In the genomic region with DNA sequence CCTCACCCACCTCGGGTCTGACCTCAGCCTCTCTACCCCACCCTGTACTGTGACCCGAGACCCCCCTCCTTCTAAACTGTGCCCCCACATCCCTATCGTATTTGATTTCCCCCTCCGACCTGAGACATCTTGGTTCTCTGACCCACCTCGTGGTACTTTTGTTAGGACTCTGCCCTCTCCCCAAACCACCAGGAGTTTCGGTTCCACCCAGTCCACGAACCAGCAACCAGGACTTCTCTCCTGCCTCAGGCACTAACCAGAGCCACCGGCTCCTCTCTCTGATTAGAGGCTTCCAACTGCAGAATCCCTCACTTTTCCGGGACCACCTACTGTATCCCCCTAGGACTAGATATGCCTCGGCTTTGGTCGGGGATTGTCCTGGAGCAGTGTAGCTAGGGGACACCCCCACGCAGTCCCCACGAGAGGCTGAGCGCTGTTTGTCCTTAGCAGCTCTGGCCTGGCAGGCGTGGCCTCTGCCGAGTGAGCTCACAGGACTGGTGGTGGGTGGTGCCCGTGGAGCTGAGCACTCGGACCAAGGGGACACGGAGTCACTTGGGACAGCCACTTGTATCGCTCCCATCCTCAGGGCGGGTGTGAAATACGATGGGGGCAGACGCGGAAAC, we compare ENCODE assay signal across 9 mouse cellular contexts. TPM values are rescaled to one million over a fixed set of nuclear protein-coding genes. Genes with fewer than 3 reads are reported as not detected.
A peak's percentile ranks its signal among the peaks of the same experiment; 100 is the strongest.
DNase-seq lines count a peak whose midpoint lies in the region; ATAC-seq lines count a peak whose summit lies in the region.
"Had no signal": no experiment of that assay in that cellular context is flagged by ENCODE, and none has a peak within 500 bp of the region (broad histone marks: within the 10 kb centered on the region; RNA-seq: fewer than 3 reads in every experiment).

No protein-coding gene starts in this region.

- WGBS in liver, embryonic 11.5 days: 13% methylated on average over 24 of the region's 24 CpGs
- WGBS in heart, embryonic 15.5 days: 7% methylated on average over 24 of the region's 24 CpGs
- 10% methylated on average over 24 of the region's 24 CpGs for WGBS in liver, embryonic 12.5 days (ENCODE audit: insufficient replicate concordance)
- 8% methylated on average over 24 of the region's 24 CpGs for WGBS in neural tube, embryonic 14.5 days

- no peaks in the 10 kb centered on the region for H3K9me3 ChIP-seq in liver, embryonic 11.5 days (ENCODE audit: control insufficient read depth, low read length)
- no peaks in the 10 kb centered on the region for H3K9me3 ChIP-seq in heart, embryonic 15.5 days (replicated peaks)
- H3K9me3 ChIP-seq in liver, embryonic 12.5 days (replicated peaks): no peaks in the 10 kb centered on the region
- no peaks in the 10 kb centered on the region for H3K9me3 ChIP-seq in neural tube, embryonic 14.5 days (ENCODE audit: control insufficient read depth, low read length)

- no peak for ATAC-seq in liver, embryonic 11.5 days (replicated peaks; ENCODE audit: low FRiP score)
- ATAC-seq in heart, embryonic 15.5 days (replicated peaks; ENCODE audit: insufficient number of reproducible peaks, insufficient read depth, low FRiP score, low read depth): no peak
- no peak for ATAC-seq in liver, embryonic 12.5 days
- ATAC-seq in neural tube, embryonic 14.5 days (ENCODE audit: low read depth): no peak

- peaks cover 2% of the 10 kb centered on the region; the same call in 1 of the 2 replicates for H3K36me3 ChIP-seq in liver, embryonic 11.5 days (ENCODE audit: control insufficient read depth, insufficient read depth, low read length)
- H3K36me3 ChIP-seq in heart, embryonic 15.5 days: peaks cover 7% of the 10 kb centered on the region; the same call in 1 of the 2 replicates
- peaks cover 13% of the 10 kb centered on the region for H3K36me3 ChIP-seq in liver, embryonic 12.5 days
- no peaks in the 10 kb centered on the region for H3K36me3 ChIP-seq in neural tube, embryonic 14.5 days (ENCODE audit: control insufficient read depth, insufficient read depth, low read length)

- peak overlapping the region; percentile 26 for H3K4me2 ChIP-seq in liver, embryonic 11.5 days
- peak overlapping the region; percentile 63 for H3K4me2 ChIP-seq in heart, embryonic 15.5 days
- peak overlapping the region; percentile 27 for H3K4me2 ChIP-seq in liver, embryonic 12.5 days
- H3K4me2 ChIP-seq in neural tube, embryonic 14.5 days (ENCODE audit: low read depth, low read length): peak overlapping the region; percentile 36; the same call in 1 of the 2 replicates

- H3K4me3 ChIP-seq in liver, embryonic 11.5 days (ENCODE audit: low read depth, low read length): peak overlapping the region; percentile 27
- H3K4me3 ChIP-seq in heart, embryonic 15.5 days: peak overlapping the region; percentile 37
- peak overlapping the region; percentile 29; the same call in 1 of the 2 replicates for H3K4me3 ChIP-seq in liver, embryonic 12.5 days
- peak overlapping the region; percentile 22; the same call in 1 of the 2 replicates for H3K4me3 ChIP-seq in neural tube, embryonic 14.5 days (ENCODE audit: low read depth, low read length)

- peaks cover 78% of the 10 kb centered on the region for H3K27me3 ChIP-seq in liver, embryonic 11.5 days (replicated peaks; ENCODE audit: control insufficient read depth, insufficient read depth, low read length)
- peaks cover 75% of the 10 kb centered on the region for H3K27me3 ChIP-seq in heart, embryonic 15.5 days
- H3K27me3 ChIP-seq in liver, embryonic 12.5 days (replicated peaks): peaks cover 82% of the 10 kb centered on the region
- peaks cover 58% of the 10 kb centered on the region for H3K27me3 ChIP-seq in neural tube, embryonic 14.5 days (ENCODE audit: control insufficient read depth, insufficient read depth, low read length)

- no peak overlapping the region for H3K9ac ChIP-seq in liver, embryonic 11.5 days (ENCODE audit: low read depth, low read length)
- peak overlapping the region; percentile 6; the same call in 1 of the 2 replicates for H3K9ac ChIP-seq in heart, embryonic 15.5 days
- no peak overlapping the region for H3K9ac ChIP-seq in liver, embryonic 12.5 days
- H3K9ac ChIP-seq in neural tube, embryonic 14.5 days (replicated peaks; ENCODE audit: low read depth, low read length): no peak overlapping the region

- DNase-seq in liver, embryonic 11.5 days (ENCODE audit: low spot score): peak; percentile 45
- no peak for DNase-seq in liver
- no peak for DNase-seq in thymus, postnatal 36 days
- no peak for DNase-seq in right cerebral cortex, postnatal 4 days
- no peak for DNase-seq in urinary bladder, postnatal 25 days (ENCODE audit: low spot score)

- H3K4me1 ChIP-seq in liver, embryonic 11.5 days (replicated peaks; ENCODE audit: control insufficient read depth, insufficient read depth, low read length): peaks cover 11% of the 10 kb centered on the region
- H3K4me1 ChIP-seq in heart, embryonic 15.5 days (replicated peaks): peaks cover 42% of the 10 kb centered on the region
- peaks cover 21% of the 10 kb centered on the region for H3K4me1 ChIP-seq in liver, embryonic 12.5 days
- peaks cover 13% of the 10 kb centered on the region for H3K4me1 ChIP-seq in neural tube, embryonic 14.5 days (ENCODE audit: control insufficient read depth, insufficient read depth, low read length)

- no peak overlapping the region for H3K27ac ChIP-seq in liver, embryonic 11.5 days (ENCODE audit: low read depth, low read length)
- H3K27ac ChIP-seq in heart, embryonic 15.5 days: no peak overlapping the region
- no peak overlapping the region for H3K27ac ChIP-seq in liver, embryonic 12.5 days
- no peak overlapping the region for H3K27ac ChIP-seq in neural tube, embryonic 14.5 days (ENCODE audit: low read depth, low read length)
- H3K27ac ChIP-seq: macrophage had no signal

RNA-seq across cellular contexts. Expression of a gene that starts 0.9 kb away (rescaled TPM):
- polyA plus RNA-seq in liver, embryonic 11.5 days (2014; fragmentation: Nextera tagmentation; extraction: Ambion mirVana): 0.48 and 0.56 TPM in 2 replicates
- polyA plus RNA-seq in heart, embryonic 15.5 days (2015; fragmentation: Nextera tagmentation; extraction: Ambion mirVana): 0.37 and 0.75 TPM in 2 replicates
- polyA plus RNA-seq in liver, embryonic 12.5 days (2016; fragmentation: Nextera tagmentation; extraction: Ambion mirVana): 0.14 and 0.33 TPM in 2 replicates
- polyA plus RNA-seq in neural tube, embryonic 14.5 days (2014; fragmentation: Nextera tagmentation; extraction: Ambion mirVana): 3.5 and 4.3 TPM in 2 replicates
- polyA plus RNA-seq: macrophage had no signal

RNA-seq across cellular contexts. Expression of a gene that starts 13.6 kb away (rescaled TPM):
- polyA plus RNA-seq in liver, embryonic 11.5 days (2014; fragmentation: Nextera tagmentation; extraction: Ambion mirVana): 4.5 and 5.2 TPM in 2 replicates
- polyA plus RNA-seq in heart, embryonic 15.5 days (2015; fragmentation: Nextera tagmentation; extraction: Ambion mirVana): 1.5 and 1.8 TPM in 2 replicates
- polyA plus RNA-seq in liver, embryonic 12.5 days (2016; fragmentation: Nextera tagmentation; extraction: Ambion mirVana): 3.8 and 4.5 TPM in 2 replicates
- polyA plus RNA-seq in neural tube, embryonic 14.5 days (2014; fragmentation: Nextera tagmentation; extraction: Ambion mirVana): 4.1 and 4.3 TPM in 2 replicates

RNA-seq across cellular contexts. Expression of a gene that starts 14.0 kb away (rescaled TPM):
- polyA plus RNA-seq in liver, embryonic 11.5 days (2014; fragmentation: Nextera tagmentation; extraction: Ambion mirVana): 145 and 159 TPM in 2 replicates
- 316 and 390 TPM in 2 replicates for polyA plus RNA-seq in heart, embryonic 15.5 days (2015; fragmentation: Nextera tagmentation; extraction: Ambion mirVana)
- polyA plus RNA-seq in liver, embryonic 12.5 days (2016; fragmentation: Nextera tagmentation; extraction: Ambion mirVana): 121 and 122 TPM in 2 replicates
- polyA plus RNA-seq in neural tube, embryonic 14.5 days (2014; fragmentation: Nextera tagmentation; extraction: Ambion mirVana): 176 and 194 TPM in 2 replicates

RNA-seq across cellular contexts. Expression of a gene that starts 14.2 kb away (rescaled TPM):
- polyA plus RNA-seq in liver, embryonic 11.5 days (2014; fragmentation: Nextera tagmentation; extraction: Ambion mirVana): 1.7 and 1.9 TPM in 2 replicates
- 5.9 and 10.1 TPM in 2 replicates for polyA plus RNA-seq in heart, embryonic 15.5 days (2015; fragmentation: Nextera tagmentation; extraction: Ambion mirVana)
- polyA plus RNA-seq in liver, embryonic 12.5 days (2016; fragmentation: Nextera tagmentation; extraction: Ambion mirVana): 0.74 and 0.86 TPM in 2 replicates
- 11.5 and 12.3 TPM in 2 replicates for polyA plus RNA-seq in neural tube, embryonic 14.5 days (2014; fragmentation: Nextera tagmentation; extraction: Ambion mirVana)
- polyA plus RNA-seq: macrophage had no signal

RNA-seq across cellular contexts. Expression of a gene that starts 56.1 kb away (rescaled TPM):
- 5.6 and 6.3 TPM in 2 replicates for polyA plus RNA-seq in liver, embryonic 11.5 days (2014; fragmentation: Nextera tagmentation; extraction: Ambion mirVana)
- polyA plus RNA-seq in heart, embryonic 15.5 days (2015; fragmentation: Nextera tagmentation; extraction: Ambion mirVana): 2.6 and 5.6 TPM in 2 replicates
- 3.1 and 3.2 TPM in 2 replicates for polyA plus RNA-seq in liver, embryonic 12.5 days (2016; fragmentation: Nextera tagmentation; extraction: Ambion mirVana)
- polyA plus RNA-seq in neural tube, embryonic 14.5 days (2014; fragmentation: Nextera tagmentation; extraction: Ambion mirVana): 61.0 and 74.5 TPM in 2 replicates
